Mouse (Mus musculus) forebrain, postnatal 0 days (tissue): ENCODE data around the gene Tarsl2. TPM values are rescaled to one million over a fixed set of nuclear protein-coding genes. Genes with fewer than 3 reads are reported as not detected.

Experiments
- ATAC-seq: fragments of 200-750 bp; cut with Nextera tagmentation; 2 replicates; pipeline ENCODE4 v1.8.0; 2017; ENCODE audit warnings: mild to moderate bottlenecking, moderate library complexity
- DNase-seq: peaks from one replicate; pipeline ENCODE4 v3.0.0-alpha.2; 2015
- H3K27ac ChIP-seq: fragments of 300-500 bp; sonication (generic); 2 replicates; pipeline ENCODE4 v1.5.1; 2014; ENCODE audit warnings: low read depth, mild to moderate bottlenecking, antibody characterized with exemption, low read length, moderate library complexity, mixed read lengths
- H3K27me3 ChIP-seq: fragments of 300-500 bp; sonication (generic); 2 replicates; pipeline ENCODE4 v1.6.1; 2014; ENCODE audit warnings: mild to moderate bottlenecking, low read length, mixed read lengths; ENCODE audit not compliant: insufficient read depth
- H3K36me3 ChIP-seq: fragments of 300-500 bp; sonication (generic); 2 replicates; pipeline ENCODE4 v1.6.1; 2014; ENCODE audit warnings: mild to moderate bottlenecking, moderate library complexity; ENCODE audit not compliant: insufficient read depth
- H3K4me1 ChIP-seq: fragments of 300-500 bp; sonication (generic); 2 replicates; pipeline ENCODE4 v1.6.1; 2014; ENCODE audit warnings: antibody characterized with exemption; ENCODE audit not compliant: insufficient read depth
- H3K4me2 ChIP-seq: fragments of 300-500 bp; sonication (generic); 2 replicates; pipeline ENCODE4 v1.6.1; 2014; ENCODE audit warnings: low read depth, mild to moderate bottlenecking, moderate library complexity
- H3K4me3 ChIP-seq: fragments of 300-500 bp; sonication (generic); 2 replicates; pipeline ENCODE4 v1.5.1; 2014; ENCODE audit warnings: low read depth, low read length, mixed read lengths
- H3K9ac ChIP-seq: fragments of 300-500 bp; sonication (generic); 2 replicates; pipeline ENCODE4 v1.6.1; 2014; ENCODE audit warnings: mild to moderate bottlenecking
- H3K9me3 ChIP-seq: fragments of 300-500 bp; sonication (generic); 2 replicates; pipeline ENCODE4 v1.6.1; 2016; ENCODE audit warnings: low read length
- CTCF ChIP-seq: sonication (generic); IDR thresholded peaks from 2 replicates; pipeline ENCODE4 v1.5.1; 2016; ENCODE audit warnings: antibody characterized with exemption, control low read depth, low read depth
- WGBS: fragments of 180-500 bp; shearing (Covaris S2); extraction: QIAGEN DNeasy Blood & Tissue Kit; methylation state at CpG from one replicate; pipeline ENCODE4 v1.1.7; 2014; 5-methylcytosine and 5-hydroxymethylcytosine counted together
- polyA plus RNA-seq: library from polyadenylated mRNA; unstranded; fragments of >200 nt; fragmentation: Nextera tagmentation; extraction: Ambion mirVana; gene quantifications from 2 replicates; pipeline ENCODE4 v1.2.1, GENCODE M21; 2015
- total RNA-seq: library from RNA; depleted of rRNA; stranded (reverse); fragments of >200 nt; gene quantifications from 2 replicates; pipeline ENCODE4 v1.2.3, GENCODE M21; 2014; rRNA removed

Gene Tarsl2
- total RNA-seq (26.3 and 30.8 TPM in 2 replicates), polyA plus RNA-seq (16.9 and 19.5 TPM in 2 replicates)

DNA sequence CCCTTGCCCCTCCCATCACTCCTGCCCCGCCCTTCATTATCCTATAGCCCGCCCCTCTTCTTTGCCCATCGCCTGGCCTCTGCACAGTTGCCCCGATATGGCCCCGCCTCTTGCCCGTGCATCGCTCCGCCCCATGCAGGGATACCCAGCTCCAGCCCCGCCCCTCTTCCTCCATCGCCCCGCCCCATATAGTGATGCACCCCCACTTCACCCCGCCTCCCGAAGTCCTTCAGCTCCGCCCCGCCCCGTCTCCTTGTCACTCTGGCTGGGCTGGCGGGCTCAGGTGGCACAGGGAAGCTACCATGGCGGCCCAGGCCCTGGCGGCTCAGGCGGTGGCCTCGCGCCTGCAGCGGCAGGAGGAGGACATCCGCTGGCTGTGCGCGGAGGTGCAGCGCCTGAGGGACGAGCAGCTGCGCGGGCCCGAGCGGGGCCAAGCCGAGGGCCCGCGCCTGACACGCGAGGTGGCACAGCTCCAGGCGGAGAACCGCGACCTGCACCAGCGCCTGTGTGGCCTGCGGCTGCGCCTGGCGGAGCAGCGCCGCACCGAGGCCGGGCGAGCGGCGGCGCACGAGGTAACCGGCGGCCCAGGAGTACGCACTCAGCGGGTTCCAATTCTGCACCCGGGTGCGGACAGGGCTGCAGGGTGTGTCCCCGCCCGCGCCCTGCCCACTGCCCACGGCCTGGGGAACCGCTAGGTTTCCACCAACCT lies at the start of gene Tarsl2:
Gene Tarsl2 (plus strand): TSS at position 256 of the 709 bp plus-strand sequence.
- H3K36me3 ChIP-seq = peaks cover 4% of the 10 kb centered on the region; the same call in 1 of the 2 replicates
- TF ChIP-seq CTCF = peak; percentile 60
- DNase-seq (peak; percentile 94), ATAC-seq (peak; percentile 95)
- H3K27ac ChIP-seq = peak within 1 kb of the TSS; percentile 80
- 1% methylated on average over 64 of the region's 64 CpGs for WGBS
- peak within 1 kb of the TSS; percentile 75 for H3K4me2 ChIP-seq
- H3K4me1 ChIP-seq = no peaks in the 10 kb centered on the region; the same call in 1 of the 2 replicates
- H3K4me3 ChIP-seq = peak within 1 kb of the TSS; percentile 66
- H3K27me3 ChIP-seq = no peaks in the 10 kb centered on the region; the same call in 1 of the 2 replicates
- no peaks in the 10 kb centered on the region for H3K9me3 ChIP-seq
- peak within 1 kb of the TSS; percentile 71 for H3K9ac ChIP-seq

DNA sequence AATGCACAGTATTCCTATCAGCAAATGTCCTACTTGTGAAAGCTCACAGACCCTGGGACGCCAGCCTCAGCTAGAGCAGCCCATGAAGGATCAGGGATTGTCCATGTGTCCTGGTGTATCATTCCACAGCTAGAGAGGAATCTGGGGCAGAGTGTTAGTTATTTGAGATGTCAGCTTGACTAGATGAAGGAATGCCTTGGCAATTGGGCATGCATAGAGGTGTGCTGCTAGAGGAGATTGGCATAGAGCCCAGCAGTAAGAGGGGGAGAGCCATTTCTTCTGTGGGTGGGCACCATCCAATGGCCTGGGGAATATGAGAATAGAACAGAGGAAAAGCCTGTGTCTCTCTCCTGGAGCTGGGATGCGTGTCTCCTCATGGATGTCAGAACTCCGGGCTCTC lies 38.6 kb upstream of the Tarsl2 start:
- no peak for ATAC-seq
- no peaks in the 10 kb centered on the region for H3K27me3 ChIP-seq
- H3K27ac ChIP-seq = no peak overlapping the region
- 61% methylated on average over 3 of the region's 3 CpGs for WGBS
- no peaks in the 10 kb centered on the region for H3K36me3 ChIP-seq
- H3K9me3 ChIP-seq = no peaks in the 10 kb centered on the region
- peaks cover 4% of the 10 kb centered on the region for H3K4me1 ChIP-seq
- no peak overlapping the region for H3K9ac ChIP-seq
- no peak overlapping the region for H3K4me3 ChIP-seq
- TF ChIP-seq CTCF = no peak
- H3K4me2 ChIP-seq = no peak overlapping the region
- DNase-seq = no peak

DNA sequence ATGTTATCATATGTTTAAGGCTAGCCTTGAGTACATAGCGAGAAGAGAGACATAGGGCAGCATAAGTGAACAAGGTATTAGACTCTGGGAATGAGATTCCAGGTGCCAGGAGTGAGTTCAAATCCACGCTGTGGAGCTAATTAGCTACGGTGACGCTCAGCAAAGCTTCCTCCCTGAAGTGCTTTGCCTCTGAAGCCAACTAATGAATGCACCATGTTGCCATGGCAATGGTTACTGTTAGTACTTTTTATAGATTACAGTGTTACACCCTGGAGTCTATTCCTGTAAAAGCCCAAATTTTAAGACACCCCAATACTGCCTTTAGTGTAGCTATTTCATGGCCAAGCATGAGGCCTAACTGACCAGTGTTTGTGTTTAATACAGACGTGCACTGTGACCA lies 37.7 kb upstream of the Tarsl2 start:
- no peak overlapping the region for H3K4me2 ChIP-seq
- no peak overlapping the region for H3K9ac ChIP-seq
- ATAC-seq (peak; percentile 85), DNase-seq (peak; percentile 65)
- no peak overlapping the region for H3K4me3 ChIP-seq
- H3K9me3 ChIP-seq = no peaks in the 10 kb centered on the region
- WGBS = 48% methylated on average over 5 of the region's 5 CpGs
- H3K27me3 ChIP-seq = no peaks in the 10 kb centered on the region
- H3K27ac ChIP-seq = peak overlapping the region; percentile 35; the same call in 1 of the 2 replicates
- H3K4me1 ChIP-seq = peaks cover 4% of the 10 kb centered on the region
- H3K36me3 ChIP-seq = no peaks in the 10 kb centered on the region
- no peak for TF ChIP-seq CTCF

DNA sequence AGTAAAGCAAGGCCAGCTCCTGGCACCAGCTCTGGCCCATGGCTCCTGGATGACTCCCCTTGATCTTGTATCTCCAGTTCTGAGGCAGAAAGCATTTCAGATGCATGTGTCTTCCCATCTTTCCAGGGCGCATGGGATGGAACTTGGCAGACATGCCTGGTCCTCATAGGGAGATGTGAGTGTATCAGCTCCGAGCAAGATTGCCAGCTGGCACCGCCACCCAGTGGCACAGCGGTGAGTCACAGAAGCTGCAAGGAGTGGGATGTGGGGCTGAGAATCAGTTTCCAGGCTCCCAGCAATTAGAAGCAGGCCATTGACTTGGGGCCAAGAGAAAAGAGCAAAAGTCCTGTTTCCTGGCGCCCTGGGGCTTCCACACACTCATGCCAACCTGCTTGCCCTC lies 34.5 kb upstream of the Tarsl2 start:
- Histone ChIP-seq H3K27me3 (no peaks in the 10 kb centered on the region), H3K36me3 (no peaks in the 10 kb centered on the region), H3K9ac (no peak overlapping the region), H3K4me3 (no peak overlapping the region), H3K4me2 (no peak overlapping the region), H3K4me1 (peaks cover 4% of the 10 kb centered on the region), H3K9me3 (no peaks in the 10 kb centered on the region), H3K27ac (no peak overlapping the region)
- DNase-seq = peak; percentile 77
- 49% methylated on average over 5 of the region's 5 CpGs for WGBS
- peak; percentile 88 for ATAC-seq
- peak; percentile 72 for TF ChIP-seq CTCF

DNA sequence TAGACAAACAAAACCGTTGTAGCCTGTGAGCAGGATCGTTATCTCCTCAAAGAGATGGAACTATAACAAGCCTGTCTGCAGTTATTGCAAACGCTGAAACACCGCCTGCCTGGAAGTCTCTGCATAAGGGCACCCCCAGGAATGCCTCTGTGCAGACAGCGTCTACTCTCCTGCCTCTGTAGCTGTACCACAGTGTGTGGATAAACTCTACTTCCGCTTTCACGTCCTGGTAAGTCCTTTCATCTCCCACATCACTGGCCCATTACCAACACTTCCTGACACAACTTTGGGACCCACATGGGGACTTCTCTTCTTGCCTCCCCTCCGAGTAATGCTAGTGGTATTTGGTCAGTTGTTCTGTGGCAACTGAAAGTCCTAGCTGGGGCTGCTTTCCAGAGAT lies 34.0 kb upstream of the Tarsl2 start:
- Histone ChIP-seq H3K9ac (no peak overlapping the region), H3K27ac (no peak overlapping the region), H3K27me3 (no peaks in the 10 kb centered on the region), H3K9me3 (no peaks in the 10 kb centered on the region), H3K4me3 (no peak overlapping the region), H3K36me3 (no peaks in the 10 kb centered on the region), H3K4me1 (peaks cover 4% of the 10 kb centered on the region), H3K4me2 (no peak overlapping the region)
- DNase-seq = no peak
- TF ChIP-seq CTCF = no peak
- peak; percentile 14; the same call in 1 of the 2 replicates for ATAC-seq
- 59% methylated on average over 8 of the region's 8 CpGs for WGBS

DNA sequence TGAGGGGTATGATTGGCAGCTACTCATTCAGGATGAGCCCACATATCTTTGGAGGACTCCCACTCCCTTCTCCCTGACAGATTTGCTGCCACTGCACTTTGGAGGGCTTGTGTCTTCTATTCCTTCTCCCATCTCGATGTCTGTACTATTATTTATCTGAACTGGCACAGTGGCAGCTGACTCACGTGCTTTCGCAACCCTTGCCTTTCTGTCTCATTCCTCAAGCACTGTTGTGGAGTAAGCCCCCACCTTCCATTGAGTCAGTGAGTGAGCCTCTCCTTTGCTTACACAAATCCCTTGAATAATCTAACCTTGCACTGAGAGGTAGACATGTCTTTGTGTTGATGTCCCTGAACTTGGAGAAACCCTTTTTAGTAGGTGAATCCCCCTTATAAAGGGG lies 33.4 kb upstream of the Tarsl2 start:
- Histone ChIP-seq H3K36me3 (no peaks in the 10 kb centered on the region), H3K9ac (no peak overlapping the region), H3K27ac (no peak overlapping the region), H3K9me3 (no peaks in the 10 kb centered on the region), H3K4me2 (no peak overlapping the region), H3K4me3 (no peak overlapping the region), H3K4me1 (peaks cover 4% of the 10 kb centered on the region), H3K27me3 (no peaks in the 10 kb centered on the region)
- WGBS = 80% methylated on average over 3 of the region's 3 CpGs
- DNase-seq (no peak), ATAC-seq (no peak)
- TF ChIP-seq CTCF = no peak

DNA sequence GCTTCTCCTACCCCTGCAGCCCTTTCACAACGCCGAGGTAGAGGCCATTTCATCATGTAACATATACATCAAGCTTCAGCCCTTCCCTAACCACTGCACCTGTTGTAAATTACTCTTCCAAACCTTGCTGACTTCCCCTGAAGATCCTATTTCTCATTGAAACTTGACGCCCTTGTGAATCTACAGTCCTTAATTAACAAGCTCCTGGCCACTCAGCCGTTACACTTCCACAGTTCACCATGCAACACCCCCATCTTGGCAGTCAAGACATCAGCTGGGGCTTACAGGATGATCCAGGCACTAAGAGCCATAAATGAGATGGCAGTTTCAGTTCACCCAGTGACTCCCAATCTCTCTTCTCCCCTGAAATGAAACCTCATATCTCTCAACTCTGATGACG lies 31.0 kb upstream of the Tarsl2 start:
- Histone ChIP-seq H3K4me2 (no peak overlapping the region), H3K27me3 (no peaks in the 10 kb centered on the region), H3K4me1 (no peaks in the 10 kb centered on the region), H3K9ac (no peak overlapping the region), H3K9me3 (no peaks in the 10 kb centered on the region), H3K4me3 (no peak overlapping the region), H3K36me3 (no peaks in the 10 kb centered on the region), H3K27ac (no peak overlapping the region)
- TF ChIP-seq CTCF = no peak
- DNase-seq (no peak), ATAC-seq (no peak)
- WGBS = 76% methylated on average over 5 of the region's 5 CpGs
